ENCODE assay signal across 17 mouse cellular contexts in the genomic region with DNA sequence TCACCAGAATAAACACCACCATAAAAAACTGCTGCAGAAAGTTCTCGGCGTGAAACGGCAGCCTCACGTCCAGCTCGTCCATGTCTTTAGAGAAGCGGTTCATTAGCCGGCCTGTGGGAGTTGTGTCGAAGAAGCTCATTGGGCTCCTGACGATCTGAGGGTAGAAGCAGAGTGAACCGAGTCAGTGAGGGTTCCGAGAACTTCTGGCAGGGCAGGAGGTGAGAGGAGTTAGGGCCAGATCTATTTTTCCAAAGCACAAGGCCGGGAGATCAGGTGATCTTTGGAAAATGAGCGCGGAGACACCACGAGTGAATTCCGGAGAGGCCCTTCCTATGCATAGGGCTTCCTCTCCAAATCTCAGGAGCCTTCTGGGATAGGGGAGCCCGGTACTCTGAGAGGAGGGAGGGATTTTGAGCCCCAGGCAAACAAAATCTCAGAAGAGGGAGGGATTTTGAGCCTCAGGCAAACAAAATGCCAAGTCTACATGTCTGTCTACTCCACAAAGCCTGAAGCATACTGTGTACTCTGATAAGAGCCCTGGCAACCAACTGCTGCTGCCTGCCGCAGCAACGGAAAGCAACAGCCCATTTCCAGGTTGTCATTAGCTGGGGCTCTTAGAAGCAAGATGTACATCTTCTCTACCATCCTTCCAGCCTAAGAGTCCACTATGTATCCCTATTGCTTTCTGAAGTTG.
DNase-seq lines count a peak whose midpoint lies in the region; ATAC-seq lines count a peak whose summit lies in the region.
"Had no signal": no experiment of that assay in that cellular context is flagged by ENCODE, and none has a peak within 500 bp of the region (broad histone marks: within the 10 kb centered on the region; RNA-seq: fewer than 3 reads in every experiment).

No protein-coding gene starts in this region.

- ATAC-seq in cerebellum, adult (ENCODE audit: insufficient number of reproducible peaks, low FRiP score, low TSS enrichment) = peak; percentile 10; the same call in 1 of the 2 replicates
- ATAC-seq: CD4-positive, CD25-positive, alpha-beta regulatory T cell, adult 4 months; forebrain, embryonic 14.5 days had no signal

- no peak for DNase-seq in cerebellum, adult 9-10 months
- peak; percentile 57 for DNase-seq in brain, adult 2 months (ENCODE audit: low read depth, low spot score)
- DNase-seq in cerebellum, adult 8-10 months = peak; percentile 58
- DNase-seq in cerebellum, postnatal 36 days = peak; percentile 35 to 58
- DNase-seq in testis, postnatal 10 days (ENCODE audit: low spot score) = no peak
- DNase-seq in lung, adult 18-20 months = no peak
- DNase-seq: adrenal gland, adult 8-10 months; adrenal gland, postnatal 36 days; B cell, adult 2 months; embryo, embryonic 11 days; gastrocnemius, adult 2 months; gastrocnemius, postnatal 25 days; heart, postnatal 36 days; kidney, adult 11 months had no signal

Comparison
In these comparisons a context has a peak if more than half of its experiments do, and no peak if none do; other contexts are left out.
1. DNase-seq: peak in brain, adult 2 months (single experiment), cerebellum, adult 8-10 months (single experiment) and cerebellum, postnatal 36 days (2 of 2); none in cerebellum, adult 9-10 months (single experiment), testis, postnatal 10 days (single experiment) and lung, adult 18-20 months (0 of 2).